Mouse (Mus musculus) cortical plate, adult 2 months (tissue): ENCODE measurements around the gene Dtnbp1.

Experiments
- CTCF ChIP-seq: fragments of 200-500 bp; IDR thresholded peaks from 2 replicates; pipeline ENCODE4 v1.5.1; 2011; ENCODE audit warnings: mild to moderate bottlenecking, control low read depth, low read length; ENCODE audit not compliant: insufficient read depth; ENCODE audit errors: extremely low read depth
- POLR2A ChIP-seq: fragments of 200-500 bp; IDR thresholded peaks from 2 replicates; pipeline ENCODE4 v1.6.1; 2011; ENCODE audit warnings: mild to moderate bottlenecking, low read length, control low read depth; ENCODE audit not compliant: insufficient read depth; ENCODE audit errors: extremely low read depth

- TF ChIP-seq CTCF (no peak), POLR2A (no peak)
These were observed 46.2 kb downstream of the Dtnbp1 start for GRCm38 (mm10) chr13:44955781-44956180.
